Mouse (Mus musculus) forebrain, embryonic 10.5 days (tissue): Measurements from ENCODE around the gene Fuca1. TPM values are rescaled to one million over a fixed set of nuclear protein-coding genes. Genes with fewer than 3 reads are reported as not detected.

Source experiments
- DNase-seq: peaks from one replicate; pipeline ENCODE4 v3.0.0-alpha.2; 2017; ENCODE audit warnings: low spot score; ENCODE audit errors: extremely low spot score
- H3K27ac ChIP-seq: fragments of 300-500 bp; sonication (generic); 2 replicates; pipeline ENCODE4 v1.5.1; 2016; ENCODE audit warnings: mild to moderate bottlenecking
- H3K27me3 ChIP-seq: fragments of 300-500 bp; sonication (generic); 2 replicates; pipeline ENCODE4 v1.6.1; 2016; ENCODE audit warnings: mild to moderate bottlenecking; ENCODE audit not compliant: poor library complexity, severe bottlenecking
- H3K36me3 ChIP-seq: fragments of 300-500 bp; sonication (generic); replicated peaks from 2 replicates; pipeline ENCODE4 v1.6.1; 2016; ENCODE audit warnings: mild to moderate bottlenecking, moderate library complexity
- H3K4me1 ChIP-seq: fragments of 300-500 bp; sonication (generic); 2 replicates; pipeline ENCODE4 v1.6.1; 2016
- H3K4me3 ChIP-seq: fragments of 300-500 bp; sonication (generic); 2 replicates; pipeline ENCODE4 v1.5.1; 2016; ENCODE audit warnings: mild to moderate bottlenecking, moderate library complexity
- H3K9me3 ChIP-seq: fragments of 300-500 bp; sonication (generic); 2 replicates; pipeline ENCODE4 v1.6.1; 2016; ENCODE audit warnings: mild to moderate bottlenecking, moderate library complexity
- WGBS: fragments of 180-500 bp; shearing (Covaris S2); methylation state at CpG from one replicate; pipeline ENCODE4 v1.1.7; 2016; 5-methylcytosine and 5-hydroxymethylcytosine counted together
- polyA plus RNA-seq: library from polyadenylated mRNA; unstranded; fragments of >200 nt; fragmentation: Nextera tagmentation; extraction: Ambion mirVana; gene quantifications from 2 replicates; pipeline ENCODE4 v1.2.1, GENCODE M21; 2016

Fuca1 gene
- polyA plus RNA-seq, 1 experiment from 2014 or later: 52.4 TPM

DNA sequence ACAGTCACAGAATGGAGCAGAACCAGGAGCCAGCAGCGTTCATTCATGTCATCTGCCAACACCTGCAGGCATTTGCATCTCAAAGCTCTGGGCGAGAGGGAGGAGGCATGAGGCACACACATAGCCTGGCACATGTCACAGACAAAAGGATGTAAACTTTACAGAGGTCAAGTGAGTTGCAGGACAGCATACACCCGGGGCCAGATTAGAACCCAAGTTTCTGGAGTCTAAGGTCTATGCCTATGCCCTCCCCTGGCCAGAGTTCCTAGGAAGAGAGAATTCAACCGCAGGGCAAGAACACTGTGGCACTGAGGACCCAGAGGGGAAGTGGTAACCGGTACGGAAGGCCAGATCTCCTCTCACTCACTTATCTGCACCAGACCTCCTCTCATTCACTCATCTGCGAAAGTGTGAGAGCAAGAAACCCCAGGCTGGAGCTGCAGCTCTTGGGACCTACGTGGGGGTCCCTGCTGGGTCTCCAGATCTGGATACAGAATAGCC is 25.4 kb upstream of the Fuca1 start, which contains the start of gene Cnr2:
Gene Cnr2 (plus strand): TSS at position 324 of the 501 bp plus-strand sequence.
- 71% methylated on average over 8 of the region's 8 CpGs for WGBS
- DNase-seq: no peak
- Histone ChIP-seq H3K27ac (no peak within 1 kb of the TSS), H3K9me3 (no peaks in the 10 kb centered on the region), H3K4me1 (no peaks in the 10 kb centered on the region), H3K27me3 (no peaks in the 10 kb centered on the region), H3K4me3 (no peak within 1 kb of the TSS), H3K36me3 (no peaks in the 10 kb centered on the region)

DNA sequence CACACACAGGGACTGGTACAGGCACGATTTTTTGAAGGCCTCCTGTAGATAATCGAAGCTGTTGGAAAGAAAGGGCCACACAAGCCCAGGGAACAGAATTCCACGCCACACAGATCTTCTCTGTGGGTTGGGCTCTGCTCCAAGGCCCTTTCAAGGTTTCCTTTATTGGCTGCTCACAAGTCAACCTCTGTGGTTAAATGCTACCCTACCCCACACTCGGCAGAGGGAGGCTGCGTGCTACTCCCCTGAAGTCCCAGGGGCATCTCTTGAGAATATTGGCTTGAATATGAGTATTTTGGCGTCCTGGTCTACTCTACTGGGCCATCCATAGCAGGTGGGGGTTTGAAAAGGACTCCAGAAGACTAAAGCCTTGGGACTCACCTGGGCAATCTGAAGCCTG is 24.4 kb upstream of the Fuca1 start:
- Histone ChIP-seq H3K4me3 (no peak overlapping the region), H3K9me3 (no peaks in the 10 kb centered on the region), H3K36me3 (no peaks in the 10 kb centered on the region), H3K4me1 (no peaks in the 10 kb centered on the region), H3K27me3 (no peaks in the 10 kb centered on the region), H3K27ac (no peak overlapping the region)
- no peak for DNase-seq
- WGBS: 85% methylated on average over 6 of the region's 6 CpGs

DNA sequence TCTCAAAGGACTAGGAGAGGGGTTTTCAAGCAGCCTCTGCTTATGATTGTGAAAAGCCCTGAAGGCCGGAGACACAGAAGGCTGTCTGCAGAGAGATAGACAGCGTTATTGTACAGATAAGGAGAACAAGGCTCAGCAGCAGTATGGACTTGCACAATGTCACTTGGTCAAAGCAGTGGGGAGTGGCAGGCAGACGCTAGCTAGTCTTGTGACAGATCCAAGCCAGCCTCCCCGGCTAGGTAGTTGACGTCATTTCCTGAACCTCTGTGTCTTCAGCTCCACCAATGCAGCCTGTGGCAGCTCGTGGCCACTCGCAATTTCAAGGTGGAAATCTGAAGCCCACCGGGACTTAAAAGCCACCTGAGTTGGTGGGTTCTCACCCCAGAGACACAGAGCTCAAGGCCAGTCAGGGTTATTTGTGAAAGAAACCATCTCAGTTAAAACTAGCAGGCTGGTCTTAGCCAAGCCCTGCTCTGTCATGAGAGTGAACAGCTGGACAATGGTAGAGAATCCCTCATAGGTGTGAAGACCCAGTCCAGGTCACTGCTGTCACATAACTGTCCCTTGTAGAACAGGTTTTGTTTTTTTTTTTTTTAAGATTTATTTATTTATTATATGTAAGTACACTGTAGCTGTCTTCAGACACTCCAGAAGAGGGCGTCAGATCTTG is 22.0 kb upstream of the Fuca1 start:
- Histone ChIP-seq H3K27ac (no peak overlapping the region), H3K4me3 (no peak overlapping the region), H3K9me3 (no peaks in the 10 kb centered on the region), H3K27me3 (no peaks in the 10 kb centered on the region), H3K36me3 (no peaks in the 10 kb centered on the region), H3K4me1 (no peaks in the 10 kb centered on the region)
- no peak for DNase-seq
- 83% methylated on average over 9 of the region's 9 CpGs for WGBS

DNA sequence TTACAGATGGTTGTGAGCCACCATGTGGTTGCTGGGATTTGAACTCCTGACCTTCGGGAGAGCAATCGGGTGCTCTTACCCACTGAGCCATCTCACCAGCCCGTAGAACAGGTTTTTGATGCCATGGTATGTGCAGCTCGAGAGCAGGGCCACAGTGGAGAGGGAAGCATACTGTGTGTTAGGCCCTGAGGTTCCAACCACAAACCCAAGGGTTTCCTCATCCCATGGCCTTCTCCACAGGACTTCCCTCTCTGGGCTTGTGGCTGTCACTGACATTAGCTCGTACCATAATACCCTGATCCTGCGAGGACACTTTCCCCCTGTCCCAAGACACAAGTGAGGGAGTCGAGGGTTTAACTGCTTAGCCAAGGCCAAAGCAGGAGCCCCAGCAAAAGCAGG is 21.5 kb upstream of the Fuca1 start:
- Histone ChIP-seq H3K27ac (no peak overlapping the region), H3K9me3 (no peaks in the 10 kb centered on the region), H3K4me3 (no peak overlapping the region), H3K4me1 (no peaks in the 10 kb centered on the region), H3K27me3 (no peaks in the 10 kb centered on the region), H3K36me3 (no peaks in the 10 kb centered on the region)
- DNase-seq: no peak
- WGBS: 83% methylated on average over 7 of the region's 7 CpGs

- H3K27ac ChIP-seq: no peak overlapping the region
- H3K9me3 ChIP-seq: no peaks in the 10 kb centered on the region
- no peaks in the 10 kb centered on the region for H3K27me3 ChIP-seq
- H3K36me3 ChIP-seq: no peaks in the 10 kb centered on the region
- no peak overlapping the region for H3K4me3 ChIP-seq
- H3K4me1 ChIP-seq: no peaks in the 10 kb centered on the region
- no peak for DNase-seq
- WGBS: 73% methylated on average over 5 of the region's 5 CpGs
These were observed 20.5 kb upstream of the Fuca1 start for GRCm38 (mm10) chr4:135900008-135900407.

DNA sequence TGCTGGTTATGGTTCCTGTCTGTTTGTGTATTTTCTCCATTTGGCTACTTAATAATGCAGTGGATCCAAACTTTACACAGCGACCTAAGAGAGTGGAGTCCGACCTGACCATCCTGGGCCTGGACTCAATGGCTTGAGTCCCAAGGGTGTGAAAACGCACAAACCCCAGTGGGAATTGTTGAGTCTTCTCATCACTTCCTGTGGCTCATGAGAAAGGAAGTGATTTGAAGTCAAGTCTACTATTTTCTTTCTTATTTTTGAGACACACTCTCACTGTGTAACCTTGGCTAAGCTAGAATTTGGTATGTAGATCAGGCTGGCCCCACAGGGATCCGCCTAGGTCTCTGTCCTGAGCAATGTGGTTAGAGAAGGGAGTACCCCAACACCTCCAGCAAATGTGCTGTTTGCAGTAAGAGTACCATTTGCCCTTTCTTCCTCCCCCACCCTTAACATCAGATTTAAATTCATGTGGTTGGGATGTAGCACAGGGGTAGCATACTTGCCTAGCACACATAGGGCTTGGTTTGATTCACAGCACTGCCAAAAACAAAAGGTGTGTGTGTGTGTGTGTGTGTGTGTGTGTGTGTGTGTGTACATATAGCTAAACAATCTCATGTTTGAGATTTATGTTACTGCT is 17.8 kb upstream of the Fuca1 start:
- no peak overlapping the region for H3K4me3 ChIP-seq
- H3K27ac ChIP-seq: no peak overlapping the region
- no peak for DNase-seq
- H3K4me1 ChIP-seq: no peaks in the 10 kb centered on the region
- WGBS: 93% methylated on average over 4 of the region's 4 CpGs
- no peaks in the 10 kb centered on the region for H3K27me3 ChIP-seq
- H3K36me3 ChIP-seq: no peaks in the 10 kb centered on the region
- no peaks in the 10 kb centered on the region for H3K9me3 ChIP-seq

GRCm38 (mm10) chr4:135904810-135905209 is 15.7 kb upstream of the Fuca1 start:
- WGBS: 82% methylated on average over 1 of the region's 1 CpGs
- H3K9me3 ChIP-seq: no peaks in the 10 kb centered on the region
- no peaks in the 10 kb centered on the region for H3K36me3 ChIP-seq

GRCm38 (mm10) chr4:135906633-135907032 is 13.9 kb upstream of the Fuca1 start:
- DNase-seq: no peak
- H3K36me3 ChIP-seq: no peaks in the 10 kb centered on the region
- 0 out of 2 replicates have a peak, but pooled peaks cover 6% of the 10 kb centered on the region for H3K4me1 ChIP-seq
- no peak overlapping the region for H3K27ac ChIP-seq
- 92% methylated on average over 3 of the region's 3 CpGs for WGBS
- no peaks in the 10 kb centered on the region for H3K27me3 ChIP-seq
- H3K9me3 ChIP-seq: no peaks in the 10 kb centered on the region
- H3K4me3 ChIP-seq: no peak overlapping the region

More at GRCm38 (mm10) chr4:135904810-135905209, 15.7 kb upstream of the Fuca1 start:
- Histone ChIP-seq H3K4me1 (no peaks in the 10 kb centered on the region), H3K27me3 (no peaks in the 10 kb centered on the region), H3K4me3 (no peak overlapping the region), H3K27ac (no peak overlapping the region)
- no peak for DNase-seq

GRCm38 (mm10) chr4:135909326-135910066 is 11.0 kb upstream of the Fuca1 start:
- WGBS: 76% methylated on average over 13 of the region's 13 CpGs
- Histone ChIP-seq H3K27me3 (no peaks in the 10 kb centered on the region), H3K4me3 (no peak overlapping the region), H3K4me1 (peaks cover 13% of the 10 kb centered on the region), H3K9me3 (no peaks in the 10 kb centered on the region), H3K36me3 (no peaks in the 10 kb centered on the region), H3K27ac (no peak overlapping the region)
- no peak for DNase-seq

GRCm38 (mm10) chr4:135911531-135911930 is 9.0 kb upstream of the Fuca1 start:
- H3K9me3 ChIP-seq: no peaks in the 10 kb centered on the region
- peak overlapping the region; percentile 35; the same call in 1 of the 2 replicates for H3K27ac ChIP-seq
- peaks cover 13% of the 10 kb centered on the region for H3K4me1 ChIP-seq
- no peaks in the 10 kb centered on the region for H3K36me3 ChIP-seq
- H3K4me3 ChIP-seq: no peak overlapping the region
- DNase-seq: no peak
- H3K27me3 ChIP-seq: no peaks in the 10 kb centered on the region
- WGBS: 78% methylated on average over 7 of the region's 7 CpGs

DNA sequence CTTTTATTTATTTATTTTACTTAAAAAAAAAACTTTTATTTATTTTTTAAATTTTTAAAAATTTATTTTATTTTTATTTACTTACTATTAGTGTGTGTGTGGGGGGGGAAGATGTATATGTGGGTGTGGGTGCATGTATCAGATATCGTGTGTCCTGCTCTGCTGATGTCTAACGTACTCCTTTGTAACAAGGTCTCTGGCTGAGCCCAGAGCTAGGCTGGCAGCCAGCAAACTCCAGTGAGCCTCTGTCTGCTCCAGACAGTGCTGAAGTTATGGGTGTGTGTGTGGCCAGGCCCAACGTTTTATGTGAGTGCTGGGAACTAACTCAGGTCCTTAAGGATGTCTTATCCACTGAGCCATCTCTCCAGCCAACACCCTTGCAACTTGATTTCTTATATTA is 8.4 kb upstream of the Fuca1 start:
- Histone ChIP-seq H3K36me3 (no peaks in the 10 kb centered on the region), H3K9me3 (no peaks in the 10 kb centered on the region), H3K27me3 (no peaks in the 10 kb centered on the region), H3K4me1 (peaks cover 15% of the 10 kb centered on the region), H3K4me3 (no peak overlapping the region), H3K27ac (peak overlapping the region; percentile 69)
- 69% methylated on average over 3 of the region's 3 CpGs for WGBS
- no peak for DNase-seq

DNA sequence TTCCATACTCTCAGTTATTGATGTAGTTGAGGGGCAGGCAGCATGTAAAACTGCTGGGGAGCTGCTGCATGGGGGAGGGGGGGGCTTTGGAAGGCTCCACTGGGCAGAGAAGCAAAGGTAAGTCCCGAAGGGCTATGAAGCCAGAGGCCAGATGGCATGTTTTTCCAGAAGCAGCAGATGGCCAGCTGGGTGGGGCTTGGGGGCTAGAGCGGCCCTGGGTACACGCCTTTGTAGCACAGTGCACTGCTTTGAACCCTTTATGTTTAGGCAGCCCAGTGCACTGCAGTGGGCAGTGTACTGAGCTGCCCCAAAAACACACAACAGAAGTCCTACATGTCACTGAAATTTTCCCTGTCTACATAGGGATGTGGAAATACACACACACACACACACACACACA is 7.7 kb upstream of the Fuca1 start:
- Histone ChIP-seq H3K4me3 (no peak overlapping the region), H3K9me3 (no peaks in the 10 kb centered on the region), H3K4me1 (peaks cover 17% of the 10 kb centered on the region), H3K27ac (peak overlapping the region; percentile 69), H3K27me3 (no peaks in the 10 kb centered on the region), H3K36me3 (no peaks in the 10 kb centered on the region)
- DNase-seq: peak; percentile 32
- 65% methylated on average over 3 of the region's 3 CpGs for WGBS

DNA sequence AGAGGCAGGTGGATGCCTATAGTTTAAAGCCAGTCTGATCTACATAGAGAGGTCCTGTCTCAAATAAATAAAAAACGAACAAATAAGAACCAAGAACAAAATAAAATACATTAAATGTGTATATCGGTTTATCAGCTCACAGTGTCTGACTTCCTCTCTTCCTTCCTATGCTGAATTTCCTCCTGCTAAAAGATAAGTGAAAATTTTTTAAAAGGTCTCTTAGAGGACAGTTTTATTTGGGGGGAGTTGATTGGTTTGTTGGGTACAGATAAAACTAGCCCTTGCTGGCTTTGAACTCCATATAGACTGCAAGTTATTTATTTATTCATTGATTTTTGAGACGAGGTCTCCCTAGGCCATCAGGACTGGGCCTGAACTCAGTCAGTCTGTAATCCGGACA is 7.1 kb upstream of the Fuca1 start:
- Histone ChIP-seq H3K27me3 (no peaks in the 10 kb centered on the region), H3K27ac (peak overlapping the region; percentile 69; the same call in 1 of the 2 replicates), H3K4me3 (no peak overlapping the region), H3K36me3 (no peaks in the 10 kb centered on the region), H3K4me1 (peaks cover 17% of the 10 kb centered on the region), H3K9me3 (no peaks in the 10 kb centered on the region)
- DNase-seq: no peak
- 82% methylated on average over 4 of the region's 4 CpGs for WGBS
